Mouse (Mus musculus) gastrocnemius, postnatal 36 days (tissue): ENCODE measurements around the gene Slain2. TPM values are rescaled to one million over a fixed set of nuclear protein-coding genes. Genes with fewer than 3 reads are reported as not detected.

Experiments
- DNase-seq, 2 experiments: peaks; one replicate each; pipeline ENCODE4 v3.0.0; 2022
- intact Hi-C: fragments of 180-260 bp; cut with DNase I; formaldehyde crosslinking; loops from one replicate; pipeline ENCODE4 v1.15.1; 2025
- total RNA-seq, 2 experiments: library from RNA; stranded (reverse); gene quantifications; 2 replicates each; pipeline ENCODE4 v1.2.3; 2021

Gene Slain2
- total RNA-seq, 2 experiments from 2014 or later: 92.9 to 101 TPM

DNA sequence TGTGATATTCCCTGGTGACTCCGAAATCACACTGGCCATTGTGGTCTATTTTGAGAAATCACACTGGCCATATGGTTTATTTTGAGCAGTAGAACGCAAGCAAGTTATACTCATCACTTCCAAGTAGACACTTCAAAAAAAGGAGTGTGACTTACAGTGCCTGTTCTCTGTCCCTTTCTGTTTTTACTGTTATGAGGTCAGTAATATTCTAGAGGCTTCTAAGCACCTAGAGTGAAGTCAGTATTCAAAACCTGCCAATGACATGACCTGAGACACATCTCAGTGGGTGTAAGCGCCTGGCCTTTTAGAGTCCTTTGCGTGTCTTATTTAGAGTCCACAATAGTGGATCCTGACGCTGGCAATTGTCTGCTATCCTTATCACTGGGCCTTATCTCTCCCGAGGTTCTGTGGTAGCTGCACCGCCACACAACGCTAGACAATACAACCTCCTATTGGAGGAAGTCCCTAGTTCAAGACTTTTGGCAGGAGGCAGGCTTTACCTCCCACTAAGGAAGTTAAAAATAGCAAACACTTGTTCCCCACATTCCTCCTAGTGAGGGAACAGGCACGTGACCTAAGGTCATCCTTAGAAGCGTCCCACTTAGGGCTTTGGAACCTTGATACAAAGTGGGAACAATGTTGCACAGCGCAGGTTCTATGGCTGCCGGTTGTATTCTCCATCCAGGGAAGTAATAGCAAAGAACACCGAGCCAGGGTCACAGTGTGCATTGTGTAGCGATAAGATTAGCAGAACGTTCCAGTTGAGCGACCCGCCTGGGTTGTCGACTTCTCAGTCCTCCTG lies 17.4 kb upstream of the Slain2 start:
- intact Hi-C loops: loop anchor here (10.0 kb wide), 1 partner anchor 478 kb away; no protein-coding TSS in a partner anchor
- no peak for DNase-seq

DNA sequence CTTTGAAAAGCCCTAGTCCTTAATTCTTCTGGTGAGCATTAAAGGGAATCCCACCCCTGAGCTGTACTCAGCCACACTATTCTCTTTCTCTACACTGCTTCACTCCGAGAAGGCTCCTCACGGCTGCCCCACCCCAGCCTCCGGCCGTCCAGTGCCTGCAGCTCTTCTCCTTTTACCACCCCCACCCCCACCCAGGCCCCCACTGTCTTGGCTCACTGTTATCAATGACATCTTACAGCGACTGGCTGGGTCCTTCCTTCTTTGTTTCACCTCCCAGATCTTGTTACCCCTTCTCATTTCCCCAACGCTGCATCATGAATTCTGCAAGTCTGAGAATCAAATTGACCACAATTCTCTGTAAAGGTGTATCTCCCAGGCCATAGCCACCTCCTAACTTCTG lies 16.1 kb upstream of the Slain2 start:
- intact Hi-C loops: loop anchor here (10.0 kb wide), 1 partner anchor 477 kb away; no protein-coding TSS in a partner anchor
- DNase-seq: no peak

DNA sequence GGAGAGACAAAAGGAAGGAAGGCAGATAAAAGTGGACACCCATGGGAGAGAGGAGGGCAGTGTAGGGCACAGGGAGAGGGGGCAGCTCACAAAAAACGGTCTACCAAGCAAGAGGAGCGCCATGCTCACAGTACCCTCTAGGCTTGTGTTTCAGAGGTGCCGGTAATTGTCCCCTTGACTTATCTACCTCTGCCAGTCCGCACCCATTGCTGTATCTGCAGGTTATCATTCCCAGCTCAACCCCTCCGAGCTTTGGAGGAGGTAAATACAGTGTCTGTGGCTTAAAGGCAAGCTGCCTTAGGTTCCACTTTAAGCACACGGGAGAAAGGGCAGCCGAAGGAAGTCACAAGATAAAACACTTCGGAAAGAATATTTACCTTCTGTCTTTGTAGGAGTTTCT lies 14.8 kb upstream of the Slain2 start:
- intact Hi-C loops: loop anchor here (10.0 kb wide), 1 partner anchor 476 kb away; no protein-coding TSS in a partner anchor
- no peak for DNase-seq

DNA sequence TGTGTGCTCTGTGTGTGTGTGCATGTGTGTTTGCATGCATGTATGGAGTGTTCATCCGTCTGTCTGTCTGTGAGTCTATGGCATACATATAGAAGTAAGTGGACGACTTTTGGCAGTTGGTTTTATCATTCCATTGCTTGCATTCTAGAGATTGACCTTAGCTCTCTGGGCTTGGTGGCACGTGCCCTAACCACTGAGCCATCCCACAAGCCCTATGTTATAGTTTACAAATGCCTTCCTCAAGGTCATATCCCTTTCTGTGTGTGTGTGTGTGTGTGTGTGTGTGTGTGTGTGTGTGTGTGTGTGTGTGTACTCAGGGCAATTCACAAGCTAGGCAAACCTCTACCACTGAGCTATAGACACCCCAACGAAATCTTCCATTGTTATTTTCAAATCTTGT lies 12.2 kb upstream of the Slain2 start:
- intact Hi-C loops: no loop called here
- no peak for DNase-seq

DNA sequence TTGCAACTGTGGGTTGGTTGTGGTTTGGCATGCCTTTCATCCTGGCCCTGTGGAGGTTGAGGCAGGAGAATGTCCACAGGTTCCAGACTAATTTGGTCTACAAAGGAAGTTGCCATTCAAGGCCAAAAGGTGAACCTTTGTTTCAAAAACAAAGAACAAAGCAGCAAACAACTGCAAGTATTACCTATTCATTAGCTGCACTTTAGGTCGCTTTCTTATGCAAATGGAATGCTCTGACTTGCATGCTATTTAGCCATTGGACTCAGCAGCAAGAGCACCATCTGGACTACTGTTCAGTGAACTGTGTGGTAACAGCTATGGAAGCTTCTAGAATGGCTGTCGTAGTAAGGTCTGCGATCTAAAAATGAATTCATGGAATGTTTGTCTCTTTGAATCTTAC lies 11.8 kb upstream of the Slain2 start:
- intact Hi-C loops: no loop called here
- no peak for DNase-seq

DNA sequence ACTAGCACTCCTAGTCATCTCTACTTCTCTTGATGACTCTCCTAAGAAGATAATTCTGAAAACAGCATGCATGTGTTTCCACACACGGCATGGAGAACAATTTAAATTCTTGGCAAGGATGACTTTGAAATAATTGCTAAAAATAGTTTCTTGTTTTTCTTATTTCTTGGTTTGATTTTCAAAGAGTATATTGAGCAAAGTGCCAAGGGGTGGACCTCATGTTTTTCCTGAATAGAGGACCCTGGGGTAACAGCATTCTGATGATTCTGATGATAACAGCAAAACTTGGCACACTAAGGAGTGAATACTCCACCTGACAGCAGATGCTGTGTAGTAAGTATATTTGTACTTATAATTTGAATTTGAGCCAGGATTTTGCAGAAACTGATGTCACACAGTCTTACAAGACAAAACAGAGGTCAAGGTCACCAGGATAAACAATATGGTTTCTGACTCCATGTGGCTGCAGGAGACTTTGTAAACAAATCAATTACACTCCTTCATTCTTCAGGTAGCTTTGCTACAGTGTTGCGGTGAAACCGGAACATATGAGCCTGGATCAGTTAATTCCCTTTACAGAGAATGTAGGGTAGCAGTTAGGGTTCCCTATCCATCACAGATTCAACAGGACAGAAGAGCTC lies 11.1 kb upstream of the Slain2 start:
- no peak for DNase-seq
- intact Hi-C loops: no loop called here

DNA sequence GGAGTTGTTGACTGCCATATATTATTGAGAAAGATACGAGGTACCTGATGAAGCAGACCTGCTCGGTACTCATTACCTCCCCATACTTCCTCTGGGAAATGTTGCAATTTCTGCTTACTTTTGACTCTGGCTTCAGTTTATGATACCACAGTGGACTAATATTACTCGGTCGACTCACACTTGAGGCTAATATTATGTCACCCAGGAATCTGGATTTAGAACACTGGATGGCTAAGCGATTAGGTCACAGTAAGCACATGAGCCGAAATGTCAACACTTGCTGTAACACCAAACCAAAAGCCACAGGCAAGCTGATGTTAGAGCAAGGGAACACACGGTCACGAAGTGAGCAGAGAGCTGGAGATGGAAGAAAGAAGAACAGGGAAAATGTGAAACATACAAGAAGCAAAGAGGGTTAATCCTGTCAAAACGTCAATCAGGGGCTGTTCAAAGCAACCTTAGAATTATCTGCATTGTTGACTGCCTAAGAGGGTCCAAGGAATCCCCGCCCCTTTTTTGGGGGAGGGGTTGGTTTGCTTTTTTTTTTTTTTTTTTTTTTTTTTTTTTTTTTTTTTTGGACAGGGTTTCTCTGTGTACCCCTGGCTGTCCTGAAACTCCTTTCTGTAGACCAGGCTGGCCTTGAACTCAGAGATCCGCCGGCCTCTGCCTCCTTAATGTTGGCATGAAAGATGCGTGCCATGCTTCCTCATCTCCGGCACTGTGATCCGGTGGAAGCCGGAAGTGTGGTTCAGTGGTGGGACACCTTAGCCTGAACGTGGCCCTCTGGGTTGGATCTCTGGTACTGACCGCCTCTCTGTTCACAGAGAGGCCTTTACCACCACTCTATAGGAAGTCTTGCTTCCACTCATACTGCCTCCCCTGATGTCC lies 9.0 kb upstream of the Slain2 start:
- DNase-seq: no peak
- intact Hi-C loops: no loop called here

DNA sequence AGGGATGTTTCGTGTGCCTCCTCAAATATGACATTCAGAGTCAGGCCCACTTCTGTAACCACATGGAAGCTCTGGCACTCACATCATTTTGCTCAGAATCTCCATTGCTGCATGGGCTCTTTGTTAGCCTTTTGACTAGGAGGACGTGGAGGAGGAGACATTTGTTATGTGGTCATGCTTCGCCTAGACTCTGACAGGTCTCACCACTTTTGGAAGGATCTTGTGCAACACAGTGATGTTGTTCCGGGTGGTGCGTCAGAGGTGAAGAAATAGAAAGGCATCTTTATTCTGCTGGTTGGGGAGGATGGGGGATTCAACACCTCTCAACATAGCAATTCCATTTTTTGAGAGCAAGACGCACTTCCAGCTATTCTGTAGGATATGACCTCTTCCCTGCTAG lies 6.7 kb upstream of the Slain2 start:
- no peak for DNase-seq
- intact Hi-C loops: no loop called here

DNA sequence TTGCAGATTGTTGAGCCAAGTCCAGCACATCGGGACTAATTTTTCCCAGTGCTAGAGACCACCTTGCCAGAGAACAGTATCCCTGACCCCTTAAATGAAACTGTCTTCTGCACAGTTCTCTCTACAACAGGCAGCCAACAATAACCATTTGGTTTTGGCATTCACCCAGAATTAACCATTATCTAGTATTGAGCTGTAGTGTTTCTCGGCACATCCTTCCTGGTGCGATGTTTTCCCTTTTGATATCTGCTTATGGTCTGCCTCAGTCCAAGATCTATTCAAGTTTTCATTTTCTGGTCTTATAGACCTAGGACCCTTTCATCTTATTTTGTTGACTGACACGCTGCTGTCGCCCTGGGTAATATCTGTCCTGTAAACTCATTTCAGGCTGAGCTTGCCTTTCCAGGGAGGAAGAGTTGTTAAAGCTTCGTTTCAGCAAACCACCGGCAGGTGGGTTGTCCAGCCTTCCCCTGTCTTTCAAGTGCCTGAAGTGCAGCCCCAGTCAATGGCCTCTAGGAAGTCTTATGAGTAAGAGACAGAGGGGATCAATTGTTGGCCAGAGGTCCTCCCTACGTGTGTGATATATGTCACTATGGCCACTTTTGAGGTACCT lies 5.7 kb upstream of the Slain2 start:
- intact Hi-C loops: no loop called here
- no peak for DNase-seq

DNA sequence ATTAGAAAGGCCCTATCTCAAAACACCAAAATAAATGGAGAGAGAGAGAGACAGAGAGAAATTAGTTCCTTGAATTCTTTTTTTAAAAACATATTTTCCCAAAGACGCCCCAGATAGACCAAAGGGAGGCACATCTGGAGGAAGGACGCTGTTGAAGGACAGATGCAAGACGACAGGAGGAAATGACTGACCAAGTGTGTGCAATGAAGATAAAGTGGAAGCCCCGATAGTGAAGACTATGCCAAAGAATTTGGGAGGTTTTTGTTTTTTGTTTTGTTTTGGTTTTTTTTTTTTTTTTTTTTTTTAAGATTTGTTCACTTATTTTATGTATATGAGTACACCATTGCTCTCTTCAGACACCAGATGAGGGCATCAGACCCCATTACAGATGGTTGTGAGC lies 4.7 kb upstream of the Slain2 start:
- no peak for DNase-seq
- intact Hi-C loops: no loop called here

DNA sequence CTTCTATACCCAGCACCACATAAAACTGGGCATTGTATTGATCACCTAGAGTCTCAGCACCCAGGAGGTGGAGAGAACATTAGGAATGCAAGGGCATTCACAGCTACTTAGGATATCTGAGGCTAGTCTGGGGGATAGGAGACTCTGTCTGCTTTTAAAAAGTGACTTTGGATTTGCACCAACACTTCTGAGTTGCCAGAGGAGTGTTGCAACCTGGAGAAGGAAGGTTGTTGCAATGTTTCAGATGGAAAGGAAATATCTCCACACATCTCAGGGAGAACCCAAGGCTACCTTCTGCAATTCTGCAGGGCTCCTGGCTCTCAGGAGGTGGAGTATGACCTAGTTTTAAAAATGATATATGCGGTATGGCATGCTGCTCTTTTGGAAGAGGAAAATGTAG lies 3.7 kb upstream of the Slain2 start:
- intact Hi-C loops: no loop called here
- DNase-seq: no peak

DNA sequence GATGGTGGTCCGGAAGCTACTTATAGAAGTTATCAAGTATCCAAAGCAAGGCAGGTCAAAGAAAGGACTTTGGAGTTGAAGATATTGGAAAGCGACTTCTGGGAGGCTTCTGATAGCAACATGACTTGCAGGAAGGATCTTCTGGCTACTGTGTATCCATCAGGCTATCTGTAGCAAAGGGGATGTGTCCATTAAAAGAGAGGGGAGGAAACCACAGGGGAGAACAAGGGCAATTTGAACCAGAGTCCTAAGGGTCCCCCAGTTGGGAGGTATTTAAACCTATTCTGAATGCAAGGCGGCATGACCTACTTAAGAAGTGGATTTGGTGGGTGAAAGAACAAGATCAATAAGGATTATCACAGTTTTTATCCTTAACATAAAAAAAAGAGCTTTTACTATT lies 2.8 kb upstream of the Slain2 start:
- DNase-seq: no peak
- intact Hi-C loops: no loop called here

DNA sequence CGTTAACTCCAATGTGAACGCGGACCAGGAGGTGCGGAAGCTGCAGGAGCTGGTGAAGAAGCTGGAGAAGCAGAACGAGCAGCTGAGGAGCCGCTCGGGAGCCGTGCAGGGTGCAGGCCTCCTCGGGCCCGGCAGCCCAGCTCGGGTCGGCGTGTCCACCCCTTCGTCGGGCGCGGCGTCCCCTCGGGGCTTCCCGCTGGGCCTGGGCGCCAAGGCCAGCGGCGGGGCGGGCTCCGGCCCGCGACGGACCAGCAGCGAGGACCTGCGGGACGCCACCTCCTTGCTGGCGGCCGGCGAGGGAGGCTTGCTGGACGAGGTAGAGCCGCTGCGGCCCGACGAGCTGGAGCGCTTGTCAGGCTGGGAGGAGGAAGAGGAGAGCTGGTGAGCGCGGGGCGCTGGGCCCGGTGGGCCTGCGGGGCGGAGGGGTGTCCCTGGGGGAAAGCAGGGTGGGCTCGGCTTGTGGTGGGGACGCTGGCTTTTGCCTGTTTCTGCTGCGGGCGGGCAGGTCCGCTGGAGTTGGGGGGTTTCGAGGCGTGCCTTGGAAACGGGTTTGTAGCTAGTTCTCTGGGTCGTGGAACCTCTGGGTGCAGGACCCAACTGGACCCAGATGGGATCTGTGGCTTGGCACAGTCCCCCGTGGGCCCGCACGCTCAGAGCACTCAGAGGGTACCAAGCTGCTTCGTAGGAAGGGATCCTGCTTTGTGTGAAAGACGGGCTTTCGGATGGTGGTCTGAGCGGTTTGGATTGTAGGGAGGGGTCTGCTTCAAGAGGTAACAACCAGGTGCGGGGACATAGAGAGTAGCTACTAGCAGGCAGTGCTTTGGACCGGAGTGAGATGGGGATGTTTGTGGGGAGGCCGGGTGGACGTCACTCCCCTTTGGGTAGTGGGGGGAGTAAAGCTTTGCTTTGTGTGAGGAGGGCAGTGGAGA lies 793 bp downstream of the Slain2 start:
- DNase-seq: peak in 1 of 2 experiments; percentile 43
- intact Hi-C loops: no loop called here

DNA sequence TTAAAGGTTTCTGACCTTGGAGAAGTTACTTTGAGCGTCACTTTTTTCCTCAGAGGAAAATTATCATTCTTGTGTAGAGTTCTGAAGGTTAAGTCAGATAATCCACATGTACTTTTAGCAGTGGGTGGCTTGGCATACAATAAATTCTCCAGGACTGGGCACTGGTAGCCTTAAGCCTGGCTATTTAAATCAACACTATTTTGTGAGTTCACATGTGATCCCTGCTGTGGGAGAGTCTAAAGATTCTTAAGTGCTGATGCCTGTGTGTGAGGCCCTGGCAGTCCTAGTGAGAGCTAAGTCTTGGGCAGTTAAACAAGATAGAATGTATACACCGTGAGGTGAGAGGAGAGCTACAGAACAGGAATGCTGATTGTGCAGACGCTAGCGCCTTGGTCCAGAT lies 1.9 kb downstream of the Slain2 start:
- no peak for DNase-seq
- intact Hi-C loops: no loop called here

DNA sequence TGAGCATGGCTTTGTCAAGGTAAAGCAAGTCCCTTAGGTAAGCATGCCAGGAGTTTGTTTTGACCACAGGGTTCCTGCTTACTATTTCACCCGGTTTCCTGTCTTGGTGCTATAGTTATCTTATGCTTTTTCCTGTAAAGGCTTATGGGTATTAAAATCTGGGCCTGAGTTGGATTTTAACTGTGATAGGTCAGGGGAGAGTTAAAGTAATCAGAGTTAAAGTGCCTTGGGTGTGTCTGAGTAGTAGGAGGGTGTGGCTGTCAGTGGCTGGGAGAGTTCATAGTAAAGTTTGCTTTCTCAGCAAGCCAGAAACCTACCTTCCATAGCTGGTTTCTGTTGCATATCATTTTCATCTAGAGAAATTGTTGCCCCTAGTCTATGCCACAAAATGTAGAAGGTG lies 2.7 kb downstream of the Slain2 start:
- no peak for DNase-seq
- intact Hi-C loops: no loop called here

DNA sequence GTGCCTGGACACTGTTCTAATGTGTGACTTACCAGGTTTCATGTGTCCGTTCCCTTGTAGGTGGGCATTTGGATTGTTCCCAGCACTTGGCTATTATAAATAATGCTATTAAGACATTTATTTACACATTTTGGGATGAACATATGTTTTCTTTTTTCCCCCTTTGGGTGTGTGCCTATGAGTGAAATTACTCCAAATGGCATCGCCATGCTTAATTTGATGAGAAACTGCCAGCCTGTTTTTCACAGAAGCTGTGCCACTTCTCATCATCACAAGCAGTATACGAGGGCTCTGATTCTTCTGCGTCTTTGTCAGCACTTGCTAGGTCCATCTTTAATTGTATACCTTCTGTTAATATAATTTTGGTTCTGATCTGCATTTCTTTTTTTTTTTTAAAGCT lies 6.3 kb downstream of the Slain2 start:
- no peak for DNase-seq

DNA sequence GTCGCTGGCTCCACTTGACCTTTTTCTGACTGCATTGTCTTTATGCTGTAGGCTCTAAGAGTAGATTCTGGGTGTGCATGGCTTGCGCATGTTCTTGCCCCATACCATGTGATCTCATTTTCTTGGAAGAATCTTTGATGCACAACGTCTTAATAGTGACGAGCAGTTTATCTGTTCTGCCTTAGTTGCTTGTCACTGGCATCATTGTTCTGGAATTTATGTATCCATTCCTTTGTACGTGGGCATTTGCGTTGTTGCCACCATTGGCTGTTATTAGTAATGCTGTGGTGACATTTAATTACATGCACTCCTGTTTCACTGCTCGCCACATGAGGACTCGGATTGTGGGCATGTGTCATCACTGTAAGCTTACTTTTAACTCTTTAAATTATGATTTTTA lies 7.1 kb downstream of the Slain2 start:
- intact Hi-C loops: no loop called here
- no peak for DNase-seq

More for the DNA sequence above, 6.3 kb downstream of the Slain2 start:
- intact Hi-C loops: no loop called here

DNA sequence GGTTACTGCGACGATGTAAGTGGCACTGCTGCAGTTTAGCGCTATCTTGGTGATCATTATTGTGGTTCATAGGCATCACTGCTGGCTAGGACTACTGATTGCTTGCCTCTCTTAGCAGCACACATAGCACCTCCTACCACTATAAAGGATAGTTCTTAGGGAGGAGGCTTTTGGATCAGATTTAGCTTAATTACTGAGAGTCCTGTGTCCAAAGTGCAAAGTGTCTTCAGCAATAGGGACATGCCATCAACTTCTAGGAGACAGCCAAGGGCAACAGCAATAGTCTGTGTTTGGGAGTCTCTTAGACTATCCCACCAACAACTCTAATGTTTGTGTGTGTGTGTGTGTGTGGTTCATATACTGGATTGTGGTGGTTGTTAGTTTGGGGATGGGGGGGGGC lies 8.7 kb downstream of the Slain2 start:
- no peak for DNase-seq
- intact Hi-C loops: no loop called here

DNA sequence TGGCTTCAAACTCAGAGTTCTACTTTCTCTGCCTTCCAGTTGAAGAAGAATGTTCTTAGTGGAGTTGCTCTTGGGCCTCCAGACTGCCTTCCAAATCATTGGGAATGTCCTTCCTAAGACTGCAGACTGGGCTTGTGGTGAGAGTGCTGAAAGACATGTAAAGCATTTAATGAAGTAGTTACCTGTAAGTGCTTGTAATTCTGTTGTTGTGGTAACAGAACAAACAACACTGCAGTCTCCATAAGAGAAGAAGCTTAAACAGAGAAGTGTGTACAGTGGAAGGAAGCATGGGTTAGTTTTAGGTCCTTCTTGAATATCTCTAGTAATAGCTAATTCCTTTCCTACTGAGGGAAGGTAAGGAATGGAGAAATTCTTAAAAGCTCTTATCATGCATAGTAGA lies 13.0 kb downstream of the Slain2 start:
- no peak for DNase-seq
- intact Hi-C loops: no loop called here
